Mouse (Mus musculus): ENCODE measurements around the gene Dync1h1.

DNA sequence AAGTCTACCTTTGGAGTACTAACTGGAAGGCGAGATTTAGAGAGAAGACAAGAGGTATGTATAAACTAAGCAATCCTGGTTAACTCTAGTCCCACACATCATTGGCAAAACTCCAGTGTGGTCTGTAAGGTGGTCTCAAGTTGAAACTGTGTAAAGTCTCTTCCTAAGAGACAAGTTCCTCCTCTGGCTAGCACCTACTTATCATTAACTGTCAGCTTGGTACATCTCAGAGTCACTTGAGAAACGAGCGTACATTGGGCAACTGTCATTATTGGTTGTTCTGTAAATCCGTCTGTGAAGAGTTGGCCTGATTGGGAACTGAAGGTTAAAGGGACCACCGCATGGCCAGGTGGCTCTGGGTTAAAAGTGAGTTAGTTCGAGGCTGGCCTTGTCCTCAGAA lies 12.6 kb upstream of the Dync1h1 start:
- no peak for TF ChIP-seq POLR2A (IDR thresholded peaks at IDR 0.05; ENCODE audit: insufficient read depth, low read depth, low read length)
- no peak for TF ChIP-seq CTCF (IDR thresholded peaks at IDR 0.05; ENCODE audit: insufficient read depth, low read depth, low read length)
